Mouse (Mus musculus) small intestine, adult 2 months (tissue): Measurements from ENCODE around the gene Mpv17l2. TPM values are rescaled to one million over a fixed set of nuclear protein-coding genes. Genes with fewer than 3 reads are reported as not detected.

Experiments
- H3K27ac ChIP-seq: fragments of 200-500 bp; 2 replicates; pipeline ENCODE4 v1.5.1; 2012; ENCODE audit warnings: low read depth, low read length, control low read depth, inconsistent platforms; ENCODE audit not compliant: insufficient read depth
- H3K27me3 ChIP-seq: fragments of 200-500 bp; 2 replicates; pipeline ENCODE4 v1.6.1; 2012; ENCODE audit warnings: mild to moderate bottlenecking, moderate library complexity, low read length, inconsistent platforms; ENCODE audit not compliant: control insufficient read depth, insufficient read depth
- H3K36me3 ChIP-seq: fragments of 200-500 bp; 2 replicates; pipeline ENCODE4 v1.6.1; 2012; ENCODE audit warnings: mild to moderate bottlenecking, low read length, control low read depth, inconsistent platforms; ENCODE audit not compliant: control insufficient read depth, insufficient read depth
- H3K4me1 ChIP-seq: fragments of 200-500 bp; 2 replicates; pipeline ENCODE4 v1.6.1; 2012; ENCODE audit warnings: low read length, inconsistent platforms, mixed read lengths; ENCODE audit not compliant: control insufficient read depth, insufficient read depth, insufficient read length
- H3K4me3 ChIP-seq: fragments of 200-500 bp; 2 replicates; pipeline ENCODE4 v1.5.1; 2012; ENCODE audit warnings: low read depth, mild to moderate bottlenecking, control low read depth, inconsistent platforms, low read length, moderate library complexity
- CTCF ChIP-seq: fragments of 200-500 bp; IDR thresholded peaks from 2 replicates; pipeline ENCODE4 v1.5.1; 2012; ENCODE audit warnings: low read depth, mild to moderate bottlenecking, control low read depth, inconsistent platforms, low read length, moderate library complexity, mixed read lengths; ENCODE audit not compliant: insufficient replicate concordance, insufficient read length; ENCODE audit errors: extremely low read depth
- POLR2A ChIP-seq: fragments of 200-500 bp; IDR thresholded peaks from 2 replicates; pipeline ENCODE4 v1.6.1; 2012; ENCODE audit warnings: low read depth, mild to moderate bottlenecking, control low read depth, inconsistent platforms, low read length, moderate library complexity
- WGBS: fragments of 180-500 bp; shearing (Covaris S2); methylation state at CpG from one replicate; pipeline ENCODE4 v1.1.7; 2018; 5-methylcytosine and 5-hydroxymethylcytosine counted together
- polyA plus RNA-seq: library from polyadenylated mRNA; depleted of rRNA; stranded (reverse); fragments of >200 nt; gene quantifications from 2 replicates; pipeline ENCODE4 v1.2.3, GENCODE M21; 2012

Gene Mpv17l2
- polyA plus RNA-seq, 1 experiment: 190 TPM

DNA sequence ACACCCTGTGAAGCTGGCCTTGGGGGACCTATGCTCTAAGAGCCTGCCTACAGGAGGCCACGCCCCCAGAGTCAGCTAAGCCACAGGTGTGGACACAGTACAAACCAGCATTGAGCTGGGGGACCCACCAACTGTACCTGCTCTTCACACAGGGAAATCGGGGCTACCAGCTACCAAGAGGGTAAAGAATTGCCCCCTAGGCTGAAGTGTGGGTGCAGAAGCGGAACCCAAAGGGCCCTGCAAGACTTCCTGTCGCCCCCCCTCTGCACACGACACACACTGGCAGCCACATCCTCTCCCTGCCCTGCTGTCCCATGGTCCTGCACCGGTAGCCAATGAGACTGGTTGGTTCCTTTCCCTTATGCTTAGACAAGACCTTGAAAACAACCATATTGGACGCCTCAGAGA lies 30.6 kb upstream of the Mpv17l2 start:
- H3K27me3 ChIP-seq: no peaks in the 10 kb centered on the region
- H3K27ac ChIP-seq: peak overlapping the region; percentile 14; the same call in 1 of the 2 replicates
- H3K36me3 ChIP-seq: peaks cover 18% of the 10 kb centered on the region
- peaks cover 40% of the 10 kb centered on the region for H3K4me1 ChIP-seq
- TF ChIP-seq POLR2A: no peak
- WGBS: 34% methylated on average over 7 of the region's 7 CpGs
- H3K4me3 ChIP-seq: peak overlapping the region; percentile 70

DNA sequence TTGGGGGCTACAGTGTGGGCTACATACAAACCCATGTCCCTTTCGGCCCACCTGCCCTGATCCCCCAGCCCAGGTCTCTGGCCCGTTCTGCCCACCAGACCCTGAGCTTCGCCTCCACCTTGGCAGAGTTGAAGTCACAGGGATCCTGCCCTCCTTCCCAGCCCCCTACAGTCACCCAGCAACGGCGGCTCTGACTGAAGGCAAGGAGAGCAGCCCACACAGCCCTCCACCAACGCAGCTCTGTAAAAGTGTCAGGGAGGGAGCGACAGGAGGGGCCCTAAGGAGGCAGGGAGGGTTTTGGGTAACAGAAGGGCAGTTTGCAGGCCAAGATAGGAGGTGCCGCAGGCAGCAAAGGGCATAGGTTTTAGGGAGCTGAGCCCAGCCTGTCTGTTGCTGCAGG lies 30.1 kb upstream of the Mpv17l2 start:
- peaks cover 41% of the 10 kb centered on the region for H3K4me1 ChIP-seq
- peaks cover 23% of the 10 kb centered on the region for H3K36me3 ChIP-seq
- TF ChIP-seq CTCF: no peak
- no peak for TF ChIP-seq POLR2A
- H3K27me3 ChIP-seq: no peaks in the 10 kb centered on the region
- WGBS: 58% methylated on average over 8 of the region's 8 CpGs
- H3K4me3 ChIP-seq: peak overlapping the region; percentile 70
- H3K27ac ChIP-seq: no peak overlapping the region

DNA sequence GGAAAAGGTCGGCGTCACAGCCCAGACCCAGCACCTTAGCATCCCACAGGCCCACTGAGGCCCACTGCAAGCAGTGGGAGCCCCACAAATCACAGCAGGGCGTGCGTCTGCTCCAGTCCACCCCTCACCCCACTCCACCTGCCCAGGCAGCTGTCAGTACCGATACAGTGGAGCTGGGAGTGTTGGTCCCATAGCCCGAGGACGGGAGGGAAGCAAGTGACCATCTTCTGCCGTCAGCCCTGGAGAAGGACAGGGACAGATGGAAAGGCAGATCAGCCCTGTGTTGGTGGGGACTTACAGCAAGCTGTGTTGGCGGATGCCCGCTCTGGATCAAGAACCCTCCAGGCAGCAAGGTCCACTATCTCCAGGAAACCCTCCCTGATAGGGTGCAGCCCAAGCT lies 28.3 kb upstream of the Mpv17l2 start:
- H3K27me3 ChIP-seq: no peaks in the 10 kb centered on the region
- H3K36me3 ChIP-seq: peaks cover 37% of the 10 kb centered on the region
- peaks cover 40% of the 10 kb centered on the region for H3K4me1 ChIP-seq
- 91% methylated on average over 10 of the region's 10 CpGs for WGBS
- H3K27ac ChIP-seq: no peak overlapping the region
- H3K4me3 ChIP-seq: no peak overlapping the region
- no peak for TF ChIP-seq POLR2A
- no peak for TF ChIP-seq CTCF

DNA sequence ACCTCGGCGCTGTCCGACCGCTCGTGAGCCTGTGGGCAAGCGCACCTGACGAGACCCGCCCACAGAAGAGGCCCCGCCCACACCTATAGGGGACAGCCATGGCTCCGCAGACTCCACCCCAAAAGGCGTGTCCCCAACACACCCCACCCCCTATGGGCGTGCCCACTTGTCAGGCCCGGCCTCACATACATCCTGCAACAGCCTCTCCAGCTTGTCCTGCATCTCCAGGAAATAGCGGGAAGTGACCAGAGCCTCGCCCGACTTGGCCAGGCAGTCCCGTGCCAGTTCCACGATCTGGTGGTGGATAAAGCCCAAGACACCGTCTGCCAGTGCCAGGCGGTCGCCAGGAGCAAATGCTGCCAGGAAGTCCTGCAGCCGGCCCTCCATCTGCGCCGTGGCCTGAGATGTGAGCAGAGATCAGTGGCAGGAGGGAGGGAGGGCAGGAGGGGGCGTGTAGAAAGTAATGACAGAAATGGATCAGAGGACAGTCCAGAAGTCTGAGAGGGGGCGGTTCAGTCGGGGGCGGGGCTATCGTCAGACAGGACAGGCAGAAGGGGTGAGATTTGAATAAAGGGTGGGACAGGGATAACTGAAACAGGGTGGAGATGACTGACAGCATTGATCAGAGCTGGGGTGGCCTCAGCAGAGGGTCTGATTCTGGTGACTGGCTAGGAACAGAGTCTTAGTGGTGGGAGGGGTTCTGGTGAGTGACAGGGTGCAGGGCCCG lies 27.4 kb upstream of the Mpv17l2 start:
- H3K27me3 ChIP-seq: no peaks in the 10 kb centered on the region
- 51% methylated on average over 30 of the region's 30 CpGs for WGBS
- peaks cover 46% of the 10 kb centered on the region for H3K36me3 ChIP-seq
- TF ChIP-seq POLR2A: no peak
- H3K27ac ChIP-seq: 0 out of 2 replicates have a peak overlapping the region, but pooled peaks have one; percentile 9
- H3K4me1 ChIP-seq: peaks cover 37% of the 10 kb centered on the region
- H3K4me3 ChIP-seq: peak overlapping the region; percentile 75

DNA sequence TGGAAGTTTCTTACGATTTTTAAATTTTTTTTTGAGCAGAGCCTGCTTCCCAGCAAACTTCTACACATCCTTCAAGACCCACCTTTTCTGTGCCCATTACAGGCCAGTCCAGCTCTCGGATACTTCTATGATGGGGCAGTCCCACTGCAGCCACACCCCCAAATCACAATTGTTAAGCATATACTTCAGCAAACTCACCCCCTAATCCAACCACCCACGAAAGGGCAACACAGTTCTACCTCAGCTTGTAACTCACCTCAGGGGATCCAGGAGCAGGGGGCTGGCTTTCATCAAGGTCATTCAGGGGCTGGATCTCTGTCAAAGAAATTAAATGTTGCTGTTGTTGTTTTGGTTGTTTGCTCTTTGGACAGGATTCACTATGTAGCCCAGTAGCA lies 26.3 kb upstream of the Mpv17l2 start:
- H3K4me3 ChIP-seq: peak overlapping the region; percentile 75; the same call in 1 of the 2 replicates
- H3K27ac ChIP-seq: no peak overlapping the region
- peaks cover 29% of the 10 kb centered on the region for H3K4me1 ChIP-seq
- 82% methylated on average over 3 of the region's 3 CpGs for WGBS
- H3K27me3 ChIP-seq: no peaks in the 10 kb centered on the region
- TF ChIP-seq POLR2A: no peak
- TF ChIP-seq CTCF: no peak
- H3K36me3 ChIP-seq: peaks cover 48% of the 10 kb centered on the region

DNA sequence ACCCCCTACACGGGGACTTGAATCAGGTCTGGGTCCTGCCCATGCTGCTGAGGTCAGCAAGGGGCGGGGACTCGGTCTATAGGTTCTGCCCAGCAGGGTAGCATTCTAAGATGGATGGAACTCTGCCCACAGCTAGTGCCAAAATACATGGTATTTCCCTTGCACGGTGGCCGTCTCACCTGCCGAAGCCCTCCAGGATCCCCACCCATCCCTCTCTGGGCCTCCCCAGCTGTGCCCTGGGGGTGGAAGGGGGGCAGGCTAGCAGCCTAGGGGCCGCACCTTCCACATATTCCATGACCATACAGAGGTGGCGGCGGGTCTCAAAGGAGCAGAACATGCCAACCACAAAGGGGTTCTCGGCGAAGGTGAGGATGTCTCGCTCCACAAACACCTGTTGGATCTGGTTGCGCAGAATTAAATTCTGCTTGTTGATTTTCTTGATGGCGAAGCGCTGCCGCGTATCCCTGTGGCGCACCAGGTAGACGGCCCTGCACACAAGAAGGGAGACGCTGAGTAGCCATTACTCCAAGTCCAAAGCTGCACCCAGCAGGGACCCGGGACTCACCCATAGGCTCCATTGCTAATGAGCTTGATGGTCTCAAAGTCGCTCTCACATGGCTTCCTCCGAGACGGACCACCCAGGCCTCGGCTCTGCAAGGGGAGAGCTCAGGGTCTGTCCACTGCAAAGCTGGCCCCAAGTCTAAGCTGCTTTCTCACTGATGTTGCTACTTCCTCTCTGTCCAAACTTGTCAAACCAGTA lies 25.7 kb upstream of the Mpv17l2 start:
- H3K27ac ChIP-seq: no peak overlapping the region
- no peak for TF ChIP-seq CTCF
- no peak for TF ChIP-seq POLR2A
- no peak overlapping the region for H3K4me3 ChIP-seq
- H3K4me1 ChIP-seq: peaks cover 24% of the 10 kb centered on the region
- H3K27me3 ChIP-seq: no peaks in the 10 kb centered on the region
- WGBS: 94% methylated on average over 25 of the region's 25 CpGs
- H3K36me3 ChIP-seq: peaks cover 54% of the 10 kb centered on the region

DNA sequence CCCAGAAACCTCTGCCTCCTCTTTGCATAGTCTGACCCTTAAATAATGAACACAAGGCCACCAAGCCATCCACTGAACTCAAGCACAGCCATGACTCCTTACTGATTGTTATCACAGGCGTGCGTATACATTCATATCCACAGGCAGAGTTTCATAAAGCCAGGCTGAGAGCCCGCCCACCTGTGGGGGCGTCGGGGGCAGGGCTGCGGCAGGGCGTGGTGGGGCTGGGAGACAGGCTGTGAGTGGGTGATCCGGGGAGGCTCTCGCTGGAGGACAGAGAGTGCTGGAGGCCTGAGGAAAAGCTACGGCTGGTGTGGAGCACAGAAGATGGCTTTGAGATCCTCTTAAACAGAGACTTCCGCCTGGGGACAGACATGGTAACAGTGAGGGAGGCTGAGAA lies 19.3 kb upstream of the Mpv17l2 start:
- 72% methylated on average over 11 of the region's 11 CpGs for WGBS
- H3K27ac ChIP-seq: no peak overlapping the region
- H3K36me3 ChIP-seq: peaks cover 45% of the 10 kb centered on the region
- TF ChIP-seq POLR2A: no peak
- TF ChIP-seq CTCF: no peak
- no peaks in the 10 kb centered on the region for H3K27me3 ChIP-seq
- H3K4me1 ChIP-seq: peaks cover 10% of the 10 kb centered on the region
- no peak overlapping the region for H3K4me3 ChIP-seq
